Mouse (Mus musculus) kidney, embryonic 14.5 days (tissue): Measurements from ENCODE around the gene Arhgap8. TPM values are rescaled to one million over a fixed set of nuclear protein-coding genes. Genes with fewer than 3 reads are reported as not detected.
A peak's percentile ranks its signal among the peaks of the same experiment; 100 is the strongest.
"Not testable (repeated sequence)": the region's sequence is repeated elsewhere in the genome, so short reads cannot be mapped to it uniquely, and the experiment has no call there.

Source experiments
- ATAC-seq: fragments of 200-750 bp; cut with Nextera tagmentation; 2 replicates; pipeline ENCODE4 v1.8.0; 2017; ENCODE audit warnings: moderate number of reproducible peaks, mild to moderate bottlenecking, moderate TSS enrichment, moderate library complexity; ENCODE audit not compliant: low FRiP score, low TSS enrichment
- H3K27ac ChIP-seq: fragments of 300-500 bp; sonication (generic); 2 replicates; pipeline ENCODE4 v1.5.1; 2014; ENCODE audit warnings: low read depth, mild to moderate bottlenecking, low read length, moderate library complexity, mixed read lengths
- H3K27me3 ChIP-seq: fragments of 300-500 bp; sonication (generic); 2 replicates; pipeline ENCODE4 v1.6.1; 2014; ENCODE audit warnings: mild to moderate bottlenecking, low read length; ENCODE audit not compliant: control insufficient read depth, insufficient read depth
- H3K36me3 ChIP-seq: fragments of 300-500 bp; sonication (generic); 2 replicates; pipeline ENCODE4 v1.6.1; 2014; ENCODE audit warnings: low read length, mixed read lengths; ENCODE audit not compliant: control insufficient read depth, insufficient read depth
- H3K4me1 ChIP-seq: fragments of 300-500 bp; sonication (generic); 2 replicates; pipeline ENCODE4 v1.6.1; 2014; ENCODE audit warnings: low read length, mixed read lengths; ENCODE audit not compliant: control insufficient read depth, insufficient read depth
- H3K4me2 ChIP-seq: fragments of 300-500 bp; sonication (generic); replicated peaks from 2 replicates; pipeline ENCODE4 v1.6.1; 2014; ENCODE audit warnings: low read depth, mild to moderate bottlenecking, low read length
- H3K4me3 ChIP-seq: fragments of 300-500 bp; sonication (generic); 2 replicates; pipeline ENCODE4 v1.5.1; 2014; ENCODE audit warnings: mild to moderate bottlenecking, low read length
- H3K9ac ChIP-seq: fragments of 300-500 bp; sonication (generic); 2 replicates; pipeline ENCODE4 v1.6.1; 2014; ENCODE audit warnings: low read depth, mild to moderate bottlenecking, low read length, moderate library complexity
- H3K9me3 ChIP-seq: fragments of 300-500 bp; sonication (generic); 2 replicates; pipeline ENCODE4 v1.6.1; 2016; ENCODE audit warnings: low read length; ENCODE audit not compliant: control insufficient read depth
- WGBS: fragments of 180-500 bp; shearing (Covaris S2); extraction: QIAGEN DNeasy Blood & Tissue Kit; methylation state at CpG from one replicate; pipeline ENCODE4 v1.1.7; 2014; 5-methylcytosine and 5-hydroxymethylcytosine counted together
- polyA plus RNA-seq: library from polyadenylated mRNA; unstranded; fragments of >200 nt; fragmentation: Nextera tagmentation; extraction: Ambion mirVana; gene quantifications from 2 replicates; pipeline ENCODE4 v1.2.1, GENCODE M21; 2014

The Arhgap8 gene
- polyA plus RNA-seq, 1 experiment from 2014 or later, result 10.2 TPM

DNA sequence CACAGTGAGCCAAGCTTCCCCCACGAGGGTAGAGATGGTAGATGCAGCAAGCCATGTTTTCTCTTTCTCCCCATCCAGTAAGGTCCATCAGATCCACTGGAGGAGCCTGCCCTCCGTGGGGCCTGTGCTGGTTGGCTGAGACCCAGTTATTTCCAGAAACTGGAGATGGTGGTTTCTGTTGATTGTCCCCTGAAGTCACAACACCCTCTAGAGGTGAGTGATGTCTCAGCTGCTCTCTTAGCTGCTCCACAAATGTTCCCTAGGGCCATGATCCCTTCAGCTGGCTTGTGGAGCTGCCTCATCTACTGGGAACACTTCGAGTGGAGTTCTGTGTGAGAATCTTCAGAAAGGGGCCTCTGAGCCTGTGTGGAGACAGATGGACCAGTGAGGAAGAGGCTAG, 1.1 kb upstream of the Arhgap8 start:
- Histone ChIP-seq H3K36me3 (no peaks in the 10 kb centered on the region), H3K27me3 (0 out of 2 replicates have a peak, but pooled peaks cover 3% of the 10 kb centered on the region), H3K4me2 (no peak overlapping the region), H3K4me1 (peaks cover 18% of the 10 kb centered on the region), H3K27ac (no peak overlapping the region), H3K9me3 (no peaks in the 10 kb centered on the region), H3K4me3 (no peak overlapping the region), H3K9ac (no peak overlapping the region)
- ATAC-seq, result no peak
- WGBS, result 53% methylated on average over 3 of the region's 3 CpGs

DNA sequence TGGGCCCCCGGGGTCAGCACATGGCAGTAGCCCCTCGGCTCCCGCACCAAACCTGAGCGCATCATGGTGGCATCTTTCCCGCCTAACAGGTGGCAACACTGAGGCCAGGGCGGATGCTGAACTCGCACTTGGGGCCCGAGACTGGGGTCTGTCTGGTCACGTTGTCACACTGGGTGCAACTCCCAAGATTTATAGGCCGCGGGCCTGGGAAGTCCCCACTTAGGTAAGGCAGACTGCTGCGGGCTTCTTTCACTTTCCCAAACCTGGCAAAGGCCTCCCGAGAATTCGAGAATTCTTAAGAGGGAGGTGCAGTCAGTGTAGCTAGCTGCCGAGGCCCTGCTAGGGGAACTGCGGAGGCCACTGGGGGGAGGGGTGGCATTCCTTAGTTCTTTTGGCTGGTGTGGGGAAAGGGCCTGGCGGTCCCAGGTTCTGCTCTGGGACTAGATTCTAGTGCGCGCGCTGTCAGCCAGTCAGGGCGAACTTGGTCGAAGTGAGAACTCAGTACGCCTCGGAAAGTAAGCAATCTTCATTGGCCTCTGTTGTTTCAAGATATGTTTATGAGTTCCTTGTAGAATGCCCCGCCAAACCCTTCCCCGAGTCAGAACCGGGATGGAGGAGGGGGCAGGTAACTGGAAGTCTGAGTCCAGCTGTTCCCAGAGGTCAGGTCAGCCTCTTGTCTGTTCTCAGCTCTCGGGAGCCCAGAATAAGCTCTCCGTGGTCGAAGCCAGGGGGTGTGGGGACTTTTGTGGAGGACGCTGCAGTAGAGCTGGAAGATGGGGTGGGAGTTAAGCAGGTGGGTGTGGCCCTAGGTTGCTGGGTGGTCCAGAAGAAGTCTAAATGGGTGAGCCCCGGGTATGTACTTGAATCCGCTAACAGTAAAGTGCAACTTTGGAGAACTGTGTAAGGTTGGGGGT, 696 bp downstream of the Arhgap8 start:
- peak; percentile 54 for ATAC-seq

DNA sequence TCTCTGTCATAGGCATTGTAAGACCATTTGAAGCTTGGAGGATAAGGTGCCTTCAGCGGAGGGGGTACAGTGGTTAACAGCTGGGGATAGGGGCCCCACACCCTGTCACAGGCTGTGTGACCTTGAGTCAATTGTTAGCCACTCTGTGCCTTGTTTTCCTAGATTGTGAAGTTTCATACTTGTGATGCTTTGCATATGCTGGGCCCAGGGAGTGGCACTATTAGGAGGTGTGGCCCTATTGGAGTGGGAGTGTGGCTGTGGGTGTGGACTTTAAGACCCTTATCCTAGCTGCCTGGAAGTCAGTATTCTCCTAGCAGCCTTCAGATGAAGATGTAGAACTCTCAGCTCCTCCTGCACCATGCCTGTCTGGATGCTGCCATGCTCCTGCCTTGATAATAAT, 3.8 kb downstream of the Arhgap8 start:
- Histone ChIP-seq H3K27ac (0 out of 2 replicates have a peak overlapping the region, but pooled peaks have one; percentile 17), H3K4me1 (peaks cover 23% of the 10 kb centered on the region)
- H3K4me2 ChIP-seq, H3K27me3 ChIP-seq, H3K9ac ChIP-seq, ATAC-seq, H3K36me3 ChIP-seq, H3K9me3 ChIP-seq, H3K4me3 ChIP-seq: not testable (repeated sequence)
- WGBS, result 91% methylated on average over 1 of the region's 1 CpGs

More for the DNA sequence above, 696 bp downstream of the Arhgap8 start:
- H3K9ac ChIP-seq, result peak overlapping the region; percentile 48
- peak overlapping the region; percentile 40 for H3K4me3 ChIP-seq
- H3K4me2 ChIP-seq, result peak overlapping the region; percentile 82
- no peaks in the 10 kb centered on the region for H3K9me3 ChIP-seq
- no peaks in the 10 kb centered on the region for H3K36me3 ChIP-seq
- H3K27me3 ChIP-seq, result 0 out of 2 replicates have a peak, but pooled peaks cover 3% of the 10 kb centered on the region
- WGBS, result 5% methylated on average over 33 of the region's 33 CpGs
- peak overlapping the region; percentile 37; the same call in 1 of the 2 replicates for H3K27ac ChIP-seq
- H3K4me1 ChIP-seq, result peaks cover 18% of the 10 kb centered on the region

DNA sequence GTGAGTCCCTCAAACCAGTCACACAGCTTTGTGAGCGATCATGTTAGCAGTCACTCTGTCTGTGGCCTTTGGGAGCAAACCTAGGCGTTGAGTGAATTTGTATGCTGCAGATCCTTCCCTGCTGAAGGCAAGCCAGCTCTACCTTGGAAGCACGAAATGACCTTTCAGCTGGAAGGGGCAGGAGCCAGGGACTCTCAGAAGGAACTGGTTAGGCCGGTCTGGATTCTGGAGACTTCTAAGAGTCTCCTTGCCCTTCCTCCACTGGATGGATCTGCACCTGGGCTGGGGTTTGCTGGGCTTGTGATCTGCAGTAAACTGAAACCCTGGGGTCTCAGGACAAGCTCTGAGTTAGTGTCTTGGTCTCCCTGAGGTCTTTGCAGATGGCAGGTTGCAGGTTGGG, 4.3 kb downstream of the Arhgap8 start:
- Histone ChIP-seq H3K4me3 (no peak overlapping the region), H3K4me1 (peaks cover 23% of the 10 kb centered on the region), H3K4me2 (no peak overlapping the region), H3K9ac (no peak overlapping the region), H3K36me3 (no peaks in the 10 kb centered on the region), H3K9me3 (no peaks in the 10 kb centered on the region), H3K27me3 (0 out of 2 replicates have a peak, but pooled peaks cover 3% of the 10 kb centered on the region), H3K27ac (no peak overlapping the region)
- 62% methylated on average over 4 of the region's 4 CpGs for WGBS
- no peak for ATAC-seq

DNA sequence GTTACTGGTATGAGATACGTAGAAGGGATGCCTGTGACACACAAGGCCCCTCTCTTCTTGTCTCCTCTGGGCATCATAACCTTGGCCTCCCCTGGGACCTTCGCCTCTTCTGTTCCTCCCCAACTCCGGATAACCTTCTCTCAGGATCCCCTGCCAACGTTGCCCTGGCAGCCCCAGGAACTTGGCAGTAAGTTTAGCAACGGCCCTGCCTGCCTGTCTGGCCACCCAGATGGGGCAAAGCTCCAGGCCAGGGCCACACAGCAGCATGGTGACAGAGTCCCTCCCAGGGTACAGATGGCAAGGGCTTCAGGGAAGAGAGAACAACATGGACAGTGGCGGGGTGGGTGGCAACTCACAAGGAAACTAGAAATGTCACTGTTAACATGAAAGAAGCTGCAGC, 9.8 kb downstream of the Arhgap8 start:
- Histone ChIP-seq H3K27me3 (no peaks in the 10 kb centered on the region), H3K9ac (no peak overlapping the region), H3K4me3 (no peak overlapping the region), H3K36me3 (no peaks in the 10 kb centered on the region), H3K9me3 (no peaks in the 10 kb centered on the region), H3K27ac (no peak overlapping the region), H3K4me1 (peaks cover 17% of the 10 kb centered on the region), H3K4me2 (no peak overlapping the region)
- 75% methylated on average over 6 of the region's 6 CpGs for WGBS
- ATAC-seq, result no peak

DNA sequence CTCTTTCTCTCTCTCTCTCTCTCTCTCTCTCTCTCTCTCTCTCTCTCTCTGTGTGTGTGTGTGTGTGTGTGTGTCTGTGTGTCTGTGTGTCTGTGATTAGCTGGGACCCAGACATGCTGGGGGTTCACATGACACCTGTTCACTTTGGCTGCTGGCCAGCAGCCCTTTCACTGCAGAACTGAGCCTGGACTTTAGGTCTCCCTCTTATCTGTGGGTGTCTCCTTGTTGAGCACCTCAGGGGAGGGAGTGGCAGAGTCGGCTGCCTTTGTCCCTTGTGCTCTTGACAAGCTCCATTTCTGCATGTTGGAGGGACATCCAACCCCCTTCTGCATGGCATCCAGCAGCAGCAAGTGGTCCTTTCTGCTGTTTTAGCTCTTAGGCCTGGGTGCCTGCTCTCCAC, 11.0 kb downstream of the Arhgap8 start:
- no peak for ATAC-seq
- WGBS, result 57% methylated on average over 1 of the region's 1 CpGs

DNA sequence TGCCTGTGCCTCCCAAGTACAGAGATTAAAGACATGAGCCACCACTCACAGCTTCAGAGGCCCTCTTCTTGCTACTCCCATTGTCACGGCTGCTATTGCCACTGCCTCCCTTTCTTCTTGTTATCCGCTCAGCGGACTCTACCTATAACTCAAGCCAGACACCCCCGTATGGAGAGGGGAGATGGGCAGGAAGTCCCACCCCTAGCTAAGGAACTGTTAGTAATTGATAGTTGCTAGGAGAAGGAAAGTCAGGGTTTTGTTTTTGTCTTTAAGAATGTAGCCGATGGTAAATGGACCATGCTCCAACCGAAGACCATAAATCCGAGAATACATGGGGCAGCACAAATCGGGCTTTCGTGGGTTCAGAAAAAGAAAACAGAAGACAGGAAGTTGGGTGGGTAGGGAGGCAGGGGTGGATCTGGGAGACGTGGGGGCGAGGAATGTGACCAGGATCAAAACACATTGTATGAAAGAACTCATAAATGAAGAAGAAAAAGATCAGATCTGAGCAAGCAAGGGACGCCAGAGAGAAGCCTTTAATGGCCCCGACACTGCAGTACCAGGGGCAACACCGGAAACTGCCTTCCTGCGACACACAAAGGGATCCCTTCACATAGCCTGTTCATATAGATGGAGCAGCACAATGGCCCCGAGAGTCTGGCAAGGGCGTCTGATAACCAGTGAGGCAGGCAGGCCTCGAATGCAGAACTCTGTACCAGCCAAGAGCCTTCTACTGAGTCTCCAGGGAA, 12.0 kb downstream of the Arhgap8 start:
- no peaks in the 10 kb centered on the region for H3K36me3 ChIP-seq
- no peak overlapping the region for H3K4me2 ChIP-seq
- H3K4me1 ChIP-seq, result peaks cover 17% of the 10 kb centered on the region
- no peaks in the 10 kb centered on the region for H3K27me3 ChIP-seq
- ATAC-seq, result peak; percentile 29; the same call in 1 of the 2 replicates
- no peaks in the 10 kb centered on the region for H3K9me3 ChIP-seq
- 25% methylated on average over 18 of the region's 18 CpGs for whole genome bisulfite sequencing
- H3K27ac ChIP-seq, result no peak overlapping the region; the same call in 1 of the 2 replicates
- no peak overlapping the region for H3K4me3 ChIP-seq
- no peak overlapping the region for H3K9ac ChIP-seq

More for the DNA sequence above, 11.0 kb downstream of the Arhgap8 start:
- H3K4me1 ChIP-seq, result peaks cover 17% of the 10 kb centered on the region
- no peak overlapping the region for H3K9ac ChIP-seq
- no peak overlapping the region for H3K4me3 ChIP-seq
- H3K9me3 ChIP-seq, result no peaks in the 10 kb centered on the region
- H3K4me2 ChIP-seq, result no peak overlapping the region
- H3K27me3 ChIP-seq, result no peaks in the 10 kb centered on the region
- H3K27ac ChIP-seq, result no peak overlapping the region
- H3K36me3 ChIP-seq, result no peaks in the 10 kb centered on the region

DNA sequence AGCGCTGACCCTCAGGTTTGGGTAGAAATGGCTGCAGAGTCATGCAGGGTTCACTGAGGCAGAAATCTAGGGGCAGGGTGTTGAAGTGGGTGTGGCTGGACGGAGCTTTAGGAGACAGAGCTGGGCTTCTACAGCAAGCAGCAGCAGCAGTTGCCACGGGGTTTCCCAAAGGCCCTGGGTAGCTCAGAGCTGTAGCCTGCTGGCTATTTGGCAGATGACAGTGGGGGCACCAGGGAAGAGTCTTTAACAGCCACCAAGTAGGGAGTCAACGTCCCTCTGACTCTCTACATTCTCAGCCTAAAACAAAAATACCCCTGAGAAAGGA, 12.5 kb downstream of the Arhgap8 start:
- Histone ChIP-seq H3K4me2 (no peak overlapping the region), H3K9ac (no peak overlapping the region), H3K36me3 (no peaks in the 10 kb centered on the region), H3K9me3 (no peaks in the 10 kb centered on the region), H3K4me3 (no peak overlapping the region), H3K27me3 (no peaks in the 10 kb centered on the region), H3K27ac (no peak overlapping the region; the same call in 1 of the 2 replicates), H3K4me1 (peaks cover 17% of the 10 kb centered on the region)
- ATAC-seq, result no peak
- WGBS, result 50% methylated on average over 4 of the region's 4 CpGs
